Mouse (Mus musculus): ENCODE results near the gene Lingo1.

The Lingo1 gene

GRCm38 (mm10) chr9:56775161-56775934, 20.9 kb downstream of the Lingo1 start:
- peak; percentile 87 to 92 for DNase-seq

GRCm38 (mm10) chr9:56774231-56774630, 22.0 kb downstream of the Lingo1 start:
- peak; percentile 96 to 97 for DNase-seq

GRCm38 (mm10) chr9:56773666-56774065, 22.6 kb downstream of the Lingo1 start:
- peak; percentile 79 to 84 for DNase-seq

- peak; percentile 80 to 87 for DNase-seq
These were observed 28.6 kb downstream of the Lingo1 start for GRCm38 (mm10) chr9:56767653-56768136.

- peak; percentile 47 to 48 for DNase-seq
These were observed 29.5 kb downstream of the Lingo1 start for GRCm38 (mm10) chr9:56766629-56767357.

- peak in 1 of 2 experiments; percentile 43 for DNase-seq
These were observed 34.1 kb downstream of the Lingo1 start for GRCm38 (mm10) chr9:56762106-56762562.

- DNase-seq: no peak
These were observed 38.5 kb downstream of the Lingo1 start for GRCm38 (mm10) chr9:56757791-56758190.

GRCm38 (mm10) chr9:56755119-56755518, 41.1 kb downstream of the Lingo1 start:
- no peak for DNase-seq

- peak; percentile 70 to 71 for DNase-seq
These were observed 42.9 kb downstream of the Lingo1 start for GRCm38 (mm10) chr9:56753386-56753785.

- DNase-seq: peak; percentile 82 to 84
These were observed 48.2 kb downstream of the Lingo1 start for GRCm38 (mm10) chr9:56748056-56748455.

GRCm38 (mm10) chr9:56746926-56747294, 49.4 kb downstream of the Lingo1 start:
- no peak for DNase-seq

- no peak for DNase-seq
These were observed 49.9 kb downstream of the Lingo1 start for GRCm38 (mm10) chr9:56746195-56746925.

- no peak for DNase-seq
These were observed 51.9 kb downstream of the Lingo1 start for GRCm38 (mm10) chr9:56744369-56744768.

- peak; percentile 65 to 78 for DNase-seq
These were observed 57.0 kb downstream of the Lingo1 start for GRCm38 (mm10) chr9:56739181-56739737.

- peak; percentile 93 to 94 for DNase-seq
These were observed 57.8 kb downstream of the Lingo1 start for GRCm38 (mm10) chr9:56738261-56739171.

- DNase-seq: peak; percentile 59 to 71
These were observed 61.9 kb downstream of the Lingo1 start for GRCm38 (mm10) chr9:56734398-56734797.

- peak in 1 of 2 experiments; percentile 69 for DNase-seq
These were observed 65.3 kb downstream of the Lingo1 start for GRCm38 (mm10) chr9:56730997-56731396.

GRCm38 (mm10) chr9:56729145-56729544, 67.1 kb downstream of the Lingo1 start:
- no peak for DNase-seq

GRCm38 (mm10) chr9:56727703-56728684, 68.3 kb downstream of the Lingo1 start:
- peak; percentile 80 to 85 for DNase-seq

- peak; percentile 84 to 87 for DNase-seq
These were observed 70.5 kb downstream of the Lingo1 start for GRCm38 (mm10) chr9:56725814-56726213.
